Mouse (Mus musculus): Measurements from ENCODE around the gene Gtf2a1.
"Not testable (repeated sequence)": the region's sequence is repeated elsewhere in the genome, so short reads cannot be mapped to it uniquely, and the experiment has no call there.

Gene Gtf2a1

DNA sequence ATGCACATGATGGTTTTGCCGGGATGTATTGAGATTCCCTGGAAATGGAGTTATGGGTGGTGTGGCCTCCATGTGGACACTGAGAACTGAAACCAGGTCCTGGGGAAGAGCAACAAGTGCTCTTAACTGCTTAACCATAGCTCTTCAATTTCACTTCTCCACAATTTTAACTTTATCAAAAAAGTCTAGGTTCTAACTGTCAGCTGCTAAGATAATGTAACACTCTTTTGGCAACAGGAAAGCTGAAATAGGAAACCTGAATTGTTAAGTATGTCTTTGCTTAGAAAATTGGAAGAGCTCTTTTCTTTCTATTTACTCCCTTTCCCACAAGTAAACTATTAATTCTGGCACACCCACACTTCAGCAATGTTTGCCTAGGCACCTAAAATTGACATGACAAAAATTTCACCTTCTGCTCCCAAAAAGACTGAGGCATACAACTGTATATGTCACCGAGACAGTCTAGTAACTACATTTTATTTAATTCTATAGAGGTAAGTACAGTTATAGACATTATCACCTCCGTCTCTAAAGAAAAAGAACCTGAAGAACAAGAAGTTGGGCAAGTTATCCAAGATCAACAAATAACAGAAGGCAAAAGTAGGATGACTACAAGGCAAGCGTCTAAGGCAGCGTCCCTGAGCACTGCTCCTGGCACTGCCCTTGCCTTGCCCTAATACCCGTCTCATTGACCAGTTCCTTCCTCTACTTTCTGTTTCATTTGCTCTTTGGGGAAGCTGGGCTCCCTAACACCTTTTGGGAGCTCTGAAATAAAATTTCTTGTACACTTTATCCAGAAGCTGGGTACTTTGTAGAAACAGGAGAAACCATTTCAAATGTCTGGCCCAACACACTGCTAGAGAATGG, 8.8 kb downstream of the Gtf2a1 start:
- DNase-seq (ENCODE audit: low read depth) = no peak

DNA sequence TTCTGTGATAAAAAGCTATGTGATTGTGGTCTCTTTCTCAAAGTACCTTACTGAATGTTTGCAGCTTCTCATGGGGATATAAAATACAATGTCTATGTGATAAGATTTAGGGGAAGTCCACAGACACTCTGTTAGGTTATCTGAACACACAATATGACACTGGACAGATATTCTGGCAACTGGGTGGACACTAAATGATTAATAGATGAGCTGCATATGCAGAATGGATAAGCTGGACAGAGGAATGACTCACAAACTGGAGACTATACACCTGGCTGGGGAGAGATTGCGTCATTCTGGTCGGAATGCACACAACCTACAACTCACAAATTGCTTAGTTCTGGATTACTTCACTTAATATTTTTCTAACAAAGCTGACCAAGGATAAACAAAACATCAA, 10.6 kb downstream of the Gtf2a1 start:
- DNase-seq (ENCODE audit: low read depth) = no peak

DNA sequence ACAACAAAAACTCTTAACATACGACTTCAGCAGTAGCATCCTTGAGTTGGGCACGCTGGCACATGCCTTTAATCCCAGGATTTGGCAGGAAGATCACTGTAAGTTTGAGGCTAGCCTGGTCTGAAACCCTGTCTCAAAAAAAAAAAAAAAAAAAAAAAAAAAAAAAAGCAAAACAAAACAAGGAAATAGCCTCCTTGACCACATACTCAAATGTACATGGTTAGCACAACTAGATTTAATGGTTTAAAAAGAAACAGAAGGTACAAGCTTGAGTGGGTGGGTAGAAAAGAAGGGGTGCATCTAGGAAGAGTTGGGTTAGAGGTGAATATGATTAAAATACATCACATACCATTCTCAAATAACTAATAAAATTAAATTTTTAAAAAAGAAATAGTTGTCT, 18.6 kb downstream of the Gtf2a1 start:
- DNase-seq (ENCODE audit: low read depth) = no peak

DNA sequence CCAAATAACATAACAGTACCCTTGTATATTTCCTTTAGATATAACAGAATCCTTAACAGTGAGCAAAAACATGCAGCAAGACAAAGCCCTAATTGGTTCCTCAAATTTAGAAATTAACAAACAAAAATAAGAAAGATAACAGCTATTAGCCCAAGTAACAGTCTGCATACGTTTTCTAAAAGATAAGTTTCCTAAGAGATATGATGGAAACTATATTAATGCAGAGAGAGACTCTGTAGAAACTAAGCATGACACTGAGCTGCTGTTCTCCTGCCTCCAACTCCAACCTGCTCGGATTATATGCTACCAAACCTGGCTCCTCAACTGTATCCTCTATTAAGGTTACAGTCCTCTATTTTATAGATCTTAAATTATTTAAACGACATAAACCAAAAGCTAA, 21.0 kb downstream of the Gtf2a1 start:
- DNase-seq (ENCODE audit: low read depth) = no peak

DNA sequence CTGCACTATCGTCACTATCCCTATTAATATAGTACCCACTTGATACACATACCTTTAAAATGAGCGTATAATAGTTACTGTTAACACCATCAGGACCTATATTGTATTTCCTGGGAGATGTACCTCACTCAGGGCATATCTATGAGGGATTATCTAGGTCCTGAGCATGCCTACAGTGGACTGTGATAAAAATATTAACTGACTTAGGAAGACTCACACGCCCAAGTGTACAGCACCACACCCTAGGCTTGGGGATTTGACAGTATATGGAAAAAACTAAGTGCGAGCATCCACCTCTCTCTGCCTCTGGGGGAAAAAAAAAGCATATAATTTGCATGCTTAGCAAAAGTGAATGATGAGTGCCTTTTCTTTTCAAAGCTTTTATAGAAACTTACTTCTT, 23.1 kb downstream of the Gtf2a1 start:
- no peak for DNase-seq (ENCODE audit: low read depth)

DNA sequence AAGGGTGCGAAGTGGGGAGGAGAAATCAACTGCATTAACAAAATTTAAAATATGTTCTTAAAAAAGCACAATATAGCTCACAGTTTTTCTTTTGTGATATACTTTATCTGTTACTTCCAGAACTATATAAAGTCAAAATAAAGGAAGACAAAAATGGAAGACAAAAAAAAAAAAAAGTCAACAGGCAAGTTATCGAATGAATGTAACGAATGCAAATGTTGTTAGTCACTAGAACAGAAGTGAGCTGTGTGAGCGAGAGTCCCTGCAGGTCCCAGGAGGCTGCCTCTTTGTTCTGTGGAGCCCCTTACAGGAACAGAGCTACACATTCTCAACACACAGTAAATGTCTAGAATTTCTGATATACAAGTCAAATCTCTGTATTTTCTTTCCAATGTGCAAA, 32.1 kb downstream of the Gtf2a1 start:
- not testable (repeated sequence) for DNase-seq (ENCODE audit: low read depth)

DNA sequence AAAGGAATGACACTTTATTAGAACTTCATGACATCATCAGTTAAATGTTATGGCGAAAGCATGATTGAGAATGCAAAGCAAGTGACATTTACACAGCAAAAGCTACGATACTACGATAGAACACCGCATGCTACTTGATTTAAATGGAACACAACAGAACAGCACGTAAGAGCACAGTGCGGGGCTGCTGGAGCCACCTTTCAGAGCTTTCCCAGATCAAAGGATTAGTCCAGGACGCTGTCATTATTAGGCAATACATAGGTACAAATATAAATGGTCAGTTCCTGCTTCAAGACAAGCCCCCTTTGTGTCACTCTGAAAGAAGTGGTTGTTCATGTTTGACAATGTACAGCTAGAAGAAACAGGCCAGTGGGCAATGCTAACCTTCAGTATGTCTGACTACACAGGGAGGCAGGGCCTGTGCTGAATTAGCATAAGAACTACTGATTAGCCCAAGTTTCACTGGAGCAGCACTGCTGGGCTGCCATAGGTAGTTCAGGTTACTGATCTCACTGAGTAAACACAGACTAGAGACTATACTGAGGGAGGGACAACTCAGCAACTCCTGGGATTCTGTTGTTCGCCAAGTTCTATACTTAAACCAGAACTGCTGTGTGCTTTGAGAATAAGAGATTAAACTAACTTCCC, 32.8 kb downstream of the Gtf2a1 start:
- not testable (repeated sequence) for DNase-seq (ENCODE audit: low read depth)

DNA sequence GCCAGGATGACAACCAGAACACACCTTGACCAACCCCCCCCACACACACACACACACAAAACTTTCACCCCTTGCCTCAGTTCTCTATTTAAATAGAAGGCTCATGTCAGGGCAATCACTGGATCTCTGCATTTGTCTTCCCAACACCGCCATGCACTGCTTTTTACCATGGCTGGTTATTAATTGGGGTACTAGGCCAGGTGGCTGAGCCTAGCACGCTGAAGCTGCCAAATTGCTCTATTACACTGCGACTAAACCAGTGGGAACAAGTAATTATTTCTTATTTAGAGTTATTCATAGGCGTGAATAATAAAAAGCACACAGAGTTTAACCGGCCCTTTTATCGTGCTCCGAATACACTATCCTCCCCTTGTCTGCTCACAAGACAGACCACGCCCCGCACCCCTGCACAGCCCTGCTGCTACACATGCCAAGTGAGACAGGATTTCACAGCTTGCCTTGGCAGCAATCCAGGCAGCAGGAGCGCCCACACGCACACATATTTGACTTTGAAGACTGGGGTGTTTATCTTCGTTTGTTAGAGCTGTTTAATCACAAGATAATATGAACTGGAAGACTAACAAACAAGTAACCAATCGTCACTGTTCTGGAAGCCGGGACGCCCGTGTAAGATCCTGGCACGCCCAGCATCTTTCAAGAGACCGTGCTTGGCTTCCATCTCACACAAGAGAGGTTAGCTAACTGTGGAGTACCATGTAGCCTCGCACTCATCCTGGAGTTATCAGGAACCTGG, 38.3 kb downstream of the Gtf2a1 start:
- DNase-seq (ENCODE audit: low read depth) = no peak

DNA sequence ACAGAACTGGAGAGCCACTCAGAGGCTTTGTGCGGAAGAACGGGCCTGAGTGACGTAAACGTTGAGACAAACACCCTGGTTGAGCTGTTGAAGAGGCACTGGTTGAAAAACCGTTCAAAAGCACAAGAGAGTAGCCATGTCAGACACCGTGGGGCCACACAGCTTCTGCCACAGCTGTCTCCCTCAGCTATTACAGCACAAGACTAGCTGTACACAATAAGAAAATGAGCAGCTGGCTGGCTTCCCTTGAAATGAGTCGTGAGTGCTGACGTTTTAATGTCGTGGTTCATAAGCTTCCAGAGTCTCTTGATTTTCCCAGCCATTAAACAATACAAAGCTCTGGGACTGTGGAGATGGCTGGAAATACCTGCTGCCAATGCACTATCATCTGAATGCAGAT, 40.8 kb downstream of the Gtf2a1 start:
- DNase-seq (ENCODE audit: low read depth) = no peak

DNA sequence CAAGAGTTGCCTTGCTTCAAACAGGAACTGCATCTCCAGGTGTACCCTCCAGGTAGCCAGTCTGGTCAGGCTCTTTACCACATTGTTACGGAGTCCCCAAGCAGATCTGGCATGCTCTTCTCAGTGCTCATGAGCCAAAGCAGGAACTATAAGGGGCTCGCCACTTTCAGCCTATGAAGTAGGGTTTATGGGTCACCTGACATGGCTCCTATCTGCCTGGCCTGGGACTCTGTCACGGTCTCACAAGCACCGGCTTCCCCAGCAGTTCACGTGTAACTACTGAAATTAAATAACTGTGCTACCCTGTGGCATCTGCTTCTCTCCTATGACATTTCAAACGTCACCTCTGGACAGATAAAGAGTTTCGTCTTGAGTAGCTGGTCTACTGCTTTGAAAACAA, 50.1 kb downstream of the Gtf2a1 start:
- DNase-seq (ENCODE audit: low read depth) = no peak

DNA sequence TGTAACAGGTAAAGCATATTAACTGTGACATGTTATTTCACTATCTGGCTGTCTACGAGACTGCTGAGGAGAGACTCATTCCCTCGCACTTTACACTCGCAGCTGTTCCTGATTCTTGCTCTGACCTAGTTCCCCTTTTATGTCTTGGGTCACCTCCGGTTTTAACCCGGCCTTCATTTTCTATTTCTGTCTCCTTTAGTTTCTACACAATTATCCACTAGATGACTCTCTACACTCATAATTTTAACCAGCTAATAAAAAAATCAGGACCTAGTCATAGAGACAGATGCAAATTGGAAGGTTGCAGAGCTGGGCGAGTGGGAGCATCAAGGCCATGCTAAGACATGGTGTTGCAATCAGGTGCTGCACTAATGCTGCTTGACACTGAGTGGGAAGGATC, 55.8 kb downstream of the Gtf2a1 start:
- DNase-seq (ENCODE audit: low read depth) = no peak

DNA sequence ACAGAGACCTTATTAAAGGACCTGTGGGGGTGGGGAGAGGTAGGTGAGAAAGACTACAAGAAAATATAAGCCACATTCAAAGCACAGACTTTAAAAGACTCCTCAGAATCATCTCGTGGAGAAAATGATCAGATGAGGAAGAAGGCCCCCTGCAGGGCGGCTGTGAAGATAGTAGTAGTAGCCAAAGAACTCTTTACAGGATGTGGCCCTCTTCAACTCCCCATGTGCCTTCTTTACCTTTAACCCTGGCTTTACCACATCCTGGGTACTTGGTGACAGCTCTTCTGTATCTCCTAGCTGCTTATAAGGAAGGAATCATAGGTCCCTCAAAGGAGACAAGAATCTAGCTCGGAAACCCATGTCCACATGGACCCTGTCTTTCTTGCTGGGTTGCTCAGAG, 66.7 kb downstream of the Gtf2a1 start:
- DNase-seq (ENCODE audit: low read depth) = no peak

DNA sequence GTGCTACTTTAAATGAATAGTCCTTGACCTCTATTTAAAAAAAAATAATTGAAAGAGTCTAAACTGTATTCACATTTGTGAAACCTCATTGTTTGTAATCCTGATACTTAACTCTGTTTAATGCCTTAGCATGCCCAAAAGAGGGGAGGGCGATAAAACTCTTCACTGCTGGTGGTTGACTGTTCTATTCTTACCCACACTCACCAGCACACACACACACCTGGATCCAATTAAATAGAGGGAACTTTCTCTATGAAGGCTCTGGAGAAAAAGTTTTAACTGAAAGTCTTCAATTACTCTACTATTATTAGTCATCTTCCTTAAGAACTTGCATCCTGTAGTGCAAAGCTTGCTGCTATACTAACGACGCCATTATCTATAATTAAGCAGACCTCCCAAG, 72.5 kb downstream of the Gtf2a1 start:
- no peak for DNase-seq (ENCODE audit: low read depth)

DNA sequence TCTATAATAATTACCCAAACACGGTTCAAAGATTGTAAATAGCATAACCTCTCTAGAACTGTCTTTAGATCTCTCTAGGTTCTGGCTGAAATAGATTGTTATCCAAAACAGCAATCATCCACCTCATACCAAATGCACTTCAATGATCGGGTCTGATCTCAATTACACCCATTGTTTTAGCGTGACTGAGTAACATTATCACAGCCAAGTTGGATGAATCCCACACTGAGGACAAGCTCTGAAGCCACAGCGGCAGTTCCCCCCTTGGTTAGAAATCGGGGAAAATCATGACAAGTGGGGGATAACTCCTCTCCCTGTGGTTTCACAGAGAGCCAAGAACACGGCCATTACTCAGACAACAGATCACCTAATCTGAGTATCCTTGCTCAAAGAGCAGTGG, 76.3 kb downstream of the Gtf2a1 start:
- no peak for DNase-seq (ENCODE audit: low read depth)

DNA sequence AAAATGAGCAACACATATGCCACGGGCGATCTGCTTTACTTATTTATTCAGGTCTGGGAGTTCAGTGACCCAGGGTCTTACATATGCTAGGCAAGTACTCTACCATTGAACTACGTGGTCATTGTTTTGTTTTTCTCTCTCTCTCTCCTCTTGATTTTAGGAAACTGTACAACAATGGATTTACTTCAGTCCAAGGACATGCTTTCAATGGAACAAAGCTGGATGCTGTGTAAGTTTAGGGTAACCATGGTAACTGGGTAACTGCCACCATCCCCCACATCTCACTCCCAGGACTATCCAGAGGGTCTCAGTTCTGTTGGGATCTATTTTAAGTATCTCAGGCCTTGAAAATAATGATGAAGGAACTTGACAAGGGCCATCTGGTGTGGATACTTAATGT, 78.5 kb downstream of the Gtf2a1 start:
- no peak for DNase-seq (ENCODE audit: low read depth)
